Mouse (Mus musculus): ENCODE measurements around the gene Exoc3l.
A peak's percentile ranks its signal among the peaks of the same experiment; 100 is the strongest.

The Exoc3l gene

GRCm38 (mm10) chr8:105313622-105314402 is 17.9 kb upstream of the Exoc3l start:
- no peak for DNase-seq (ENCODE audit: low read depth, low spot score)

GRCm38 (mm10) chr8:105312891-105313481 is 17.1 kb upstream of the Exoc3l start:
- no peak for DNase-seq (ENCODE audit: low read depth, low spot score)

- DNase-seq (ENCODE audit: low read depth, low spot score), result no peak
Observed at GRCm38 (mm10) chr8:105311718-105312117, 15.8 kb upstream of the Exoc3l start.

- DNase-seq (ENCODE audit: low read depth, low spot score), result no peak
Observed at GRCm38 (mm10) chr8:105310118-105310517, 14.2 kb upstream of the Exoc3l start.

GRCm38 (mm10) chr8:105309142-105309847 is 13.4 kb upstream of the Exoc3l start:
- DNase-seq (ENCODE audit: low read depth, low spot score), result no peak

GRCm38 (mm10) chr8:105308428-105308827 is 12.5 kb upstream of the Exoc3l start:
- no peak for DNase-seq (ENCODE audit: low read depth, low spot score)

GRCm38 (mm10) chr8:105307670-105308069 is 11.8 kb upstream of the Exoc3l start:
- no peak for DNase-seq (ENCODE audit: low read depth, low spot score)

GRCm38 (mm10) chr8:105306146-105306691 is 10.3 kb upstream of the Exoc3l start:
- no peak for DNase-seq (ENCODE audit: low read depth, low spot score)

- DNase-seq (ENCODE audit: low read depth, low spot score), result peak; percentile 88
Observed at GRCm38 (mm10) chr8:105305211-105306145, 9.6 kb upstream of the Exoc3l start, which contains the start of gene Elmo3. Elmo3 (plus strand) TSS chr8:105305601.

- no peak for DNase-seq (ENCODE audit: low read depth, low spot score)
Observed at GRCm38 (mm10) chr8:105304325-105305210, 8.7 kb upstream of the Exoc3l start.

- DNase-seq (ENCODE audit: low read depth, low spot score), result no peak
Observed at GRCm38 (mm10) chr8:105303874-105304273, 8.0 kb upstream of the Exoc3l start.

- no peak for DNase-seq (ENCODE audit: low read depth, low spot score)
Observed at GRCm38 (mm10) chr8:105303396-105303795, 7.5 kb upstream of the Exoc3l start.

- no peak for DNase-seq (ENCODE audit: low read depth, low spot score)
Observed at GRCm38 (mm10) chr8:105299962-105300361, 4.1 kb upstream of the Exoc3l start.

- no peak for DNase-seq (ENCODE audit: low read depth, low spot score)
Observed at GRCm38 (mm10) chr8:105298351-105299252, 2.7 kb upstream of the Exoc3l start.

- peak; percentile 94 for DNase-seq (ENCODE audit: low read depth, low spot score)
Observed at GRCm38 (mm10) chr8:105297511-105298192, 1.8 kb upstream of the Exoc3l start, which contains the start of gene E2f4. E2f4 (plus strand) TSS chr8:105297663.

- DNase-seq (ENCODE audit: low read depth, low spot score), result no peak
Observed at GRCm38 (mm10) chr8:105295256-105295655, 645 bp downstream of the Exoc3l start.

GRCm38 (mm10) chr8:105294776-105295175 is 1.1 kb downstream of the Exoc3l start:
- no peak for DNase-seq (ENCODE audit: low read depth, low spot score)

- DNase-seq (ENCODE audit: low read depth, low spot score), result no peak
Observed at GRCm38 (mm10) chr8:105293405-105293804, 2.5 kb downstream of the Exoc3l start.

Data from ES-CJ7 (cell line).